Mouse (Mus musculus): ENCODE data around the gene Bcl2a1d.
"Not testable (repeated sequence)": the region's sequence is repeated elsewhere in the genome, so short reads cannot be mapped to it uniquely, and the experiment has no call there.

- not testable (repeated sequence) for TF ChIP-seq POLR2A (IDR thresholded peaks at IDR 0.05; ENCODE audit: control insufficient read depth, extremely low read depth, insufficient read depth, low read length, poor library complexity); CTCF (IDR thresholded peaks at IDR 0.05; ENCODE audit: borderline replicate concordance, control insufficient read depth, extremely low read depth, insufficient read depth, low read length, poor library complexity)
These were observed 21.9 kb downstream of the Bcl2a1d start for GRCm38 (mm10) chr9:88709794-88710193.
